Mouse (Mus musculus): ENCODE results near the gene Wdr25.

Wdr25 gene

DNA sequence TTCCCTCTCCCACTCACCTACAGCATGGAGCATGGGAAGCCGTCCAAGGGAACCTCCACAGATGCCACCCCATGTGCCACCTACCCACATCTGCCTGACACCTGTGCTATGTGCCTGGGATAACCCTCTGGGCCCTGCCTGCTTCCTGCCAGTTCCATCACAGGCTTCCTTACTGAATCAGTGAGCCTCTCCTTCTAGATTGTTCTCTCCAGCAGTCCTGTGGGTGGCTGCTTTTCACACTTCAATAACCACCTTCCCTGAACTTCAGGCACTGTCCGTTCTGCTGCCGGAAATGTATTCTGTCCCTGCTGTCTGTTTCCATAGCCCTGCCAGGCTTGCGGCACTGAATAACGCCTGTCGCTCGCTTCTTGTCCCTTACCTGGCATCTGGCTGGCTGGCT is 152.2 kb downstream of the Wdr25 start:
- ATAC-seq (ENCODE audit: insufficient number of reproducible peaks, low FRiP score, low TSS enrichment) = no peak

DNA sequence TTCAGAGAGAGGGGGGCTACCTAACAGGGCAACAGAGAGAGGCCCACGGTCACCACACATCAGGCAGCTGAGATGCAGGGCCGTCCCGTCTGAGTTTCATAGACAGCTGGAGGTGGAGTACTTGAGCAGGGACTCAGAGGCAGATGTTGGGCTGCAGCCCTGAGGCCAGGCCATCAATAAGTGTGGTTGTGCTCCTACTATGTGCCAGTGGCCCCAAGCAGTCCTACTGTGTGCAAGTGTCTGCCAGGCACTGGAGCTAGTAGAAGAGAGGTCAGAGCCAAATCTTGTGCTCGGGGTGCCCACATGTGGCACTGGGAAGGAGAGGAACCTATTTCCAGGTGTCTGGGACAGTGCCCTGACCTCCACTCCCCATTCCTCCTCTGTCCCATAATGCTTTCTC is 156.5 kb downstream of the Wdr25 start:
- ATAC-seq (ENCODE audit: insufficient number of reproducible peaks, low FRiP score, low TSS enrichment) = no peak

DNA sequence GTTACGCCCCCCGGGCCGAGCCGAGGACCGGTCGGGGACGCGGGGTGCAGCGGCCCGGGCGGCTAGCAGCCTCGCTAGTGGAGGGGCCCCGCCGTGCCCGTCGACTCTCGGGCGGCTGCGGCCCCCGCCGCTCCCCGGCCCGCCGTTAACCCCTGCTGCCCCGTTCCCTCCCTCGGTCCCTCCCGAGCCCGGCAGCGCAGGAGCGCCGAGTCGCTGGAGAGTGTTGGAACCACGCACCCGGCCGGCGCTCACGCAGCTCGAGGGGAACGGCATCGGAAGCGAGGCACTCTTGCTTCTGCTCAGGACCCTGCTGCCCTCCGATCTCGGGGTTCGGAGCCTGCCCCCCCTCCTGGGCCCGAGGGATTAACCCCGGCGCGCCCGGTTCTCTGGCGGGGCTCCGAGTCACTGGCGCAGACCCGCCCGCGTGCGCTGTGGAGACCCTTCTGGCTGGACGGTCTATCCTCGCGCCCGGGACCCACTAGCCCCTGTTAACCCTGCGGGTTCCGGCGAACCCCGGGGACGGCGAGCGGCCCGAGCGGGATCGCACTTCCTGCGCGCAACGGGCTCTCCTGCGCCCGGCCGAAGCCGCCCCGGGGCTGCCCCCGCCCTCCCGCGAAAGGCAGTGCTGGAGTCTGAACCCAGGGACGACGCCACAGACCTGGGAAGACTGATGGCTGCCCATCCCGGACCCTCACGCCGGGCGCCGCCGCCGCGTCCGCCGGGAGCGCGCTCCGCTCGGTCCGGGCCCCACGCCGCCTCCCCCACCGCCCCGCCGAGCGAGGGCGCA is 159.8 kb downstream of the Wdr25 start:
- ATAC-seq (ENCODE audit: insufficient number of reproducible peaks, low FRiP score, low TSS enrichment) = no peak

DNA sequence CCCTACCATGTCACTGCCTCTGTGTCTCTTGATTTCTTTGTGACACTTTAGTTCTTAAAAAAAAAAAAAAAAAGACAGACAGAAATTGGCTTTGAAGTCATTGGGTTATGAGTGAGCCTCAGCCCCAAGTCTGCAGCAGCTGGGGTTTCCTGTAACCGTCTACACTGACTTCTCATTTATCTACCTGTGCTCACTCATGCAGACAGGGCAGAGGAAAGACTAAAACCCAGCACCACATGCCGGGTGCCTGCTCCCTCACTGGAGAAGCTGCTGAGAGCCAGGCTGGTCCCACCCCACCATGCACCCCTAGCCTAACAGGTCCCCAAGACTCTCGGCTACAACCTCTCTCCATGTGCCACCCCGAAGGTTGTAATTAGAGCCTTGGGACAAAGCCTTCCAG is 164.3 kb downstream of the Wdr25 start:
- no peak for ATAC-seq (ENCODE audit: insufficient number of reproducible peaks, low FRiP score, low TSS enrichment)

DNA sequence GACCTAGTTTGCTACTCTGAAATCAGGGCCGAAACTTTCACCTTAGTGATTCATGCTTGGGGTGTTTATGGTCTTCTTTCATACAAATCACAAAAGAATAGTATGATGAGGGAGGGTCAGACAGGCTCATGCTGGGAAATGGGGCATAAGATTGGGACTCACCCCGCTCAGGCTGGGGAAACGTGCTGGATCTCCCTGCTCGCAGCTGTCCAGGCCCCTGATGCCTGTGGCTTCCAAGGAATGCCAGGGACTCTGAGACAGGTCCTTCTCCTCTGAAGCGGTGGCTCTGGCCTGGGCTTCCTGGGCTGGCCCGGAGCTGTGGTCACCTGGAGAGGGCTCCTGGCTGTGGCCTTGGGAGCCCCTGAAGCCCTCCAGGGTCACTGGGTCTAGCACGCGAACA is 165.2 kb downstream of the Wdr25 start:
- no peak for ATAC-seq (ENCODE audit: insufficient number of reproducible peaks, low FRiP score, low TSS enrichment)

DNA sequence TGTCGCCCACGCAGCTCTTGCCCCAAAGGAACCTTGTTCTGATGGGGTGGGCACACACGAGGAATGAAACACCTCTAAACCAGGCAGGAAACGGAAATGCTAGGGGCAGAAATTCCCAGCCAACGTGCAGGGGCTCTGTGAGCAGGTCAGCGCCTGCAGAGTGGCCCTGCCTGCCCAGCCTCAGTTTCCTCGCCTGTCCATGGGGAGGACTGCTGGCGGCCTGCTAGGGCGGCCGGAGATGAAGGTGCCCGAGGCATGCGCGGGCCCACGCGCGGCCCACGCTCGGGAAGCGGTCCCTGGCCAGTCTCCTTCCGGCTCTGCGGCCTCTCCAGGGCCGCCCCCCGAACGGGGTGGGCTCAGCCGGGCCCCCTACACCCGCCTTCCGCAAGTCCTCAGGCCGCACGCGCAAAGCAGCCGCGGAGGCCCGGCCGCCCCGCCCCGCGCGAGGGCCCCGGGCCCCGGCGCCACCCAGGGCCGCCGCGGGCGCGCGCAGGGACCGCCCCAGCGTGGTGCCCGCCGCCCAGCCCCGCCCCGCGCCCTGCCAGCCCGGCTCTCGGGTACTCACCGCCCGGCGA is 174.2 kb downstream of the Wdr25 start:
- ATAC-seq (ENCODE audit: insufficient number of reproducible peaks, low FRiP score, low TSS enrichment) = no peak

DNA sequence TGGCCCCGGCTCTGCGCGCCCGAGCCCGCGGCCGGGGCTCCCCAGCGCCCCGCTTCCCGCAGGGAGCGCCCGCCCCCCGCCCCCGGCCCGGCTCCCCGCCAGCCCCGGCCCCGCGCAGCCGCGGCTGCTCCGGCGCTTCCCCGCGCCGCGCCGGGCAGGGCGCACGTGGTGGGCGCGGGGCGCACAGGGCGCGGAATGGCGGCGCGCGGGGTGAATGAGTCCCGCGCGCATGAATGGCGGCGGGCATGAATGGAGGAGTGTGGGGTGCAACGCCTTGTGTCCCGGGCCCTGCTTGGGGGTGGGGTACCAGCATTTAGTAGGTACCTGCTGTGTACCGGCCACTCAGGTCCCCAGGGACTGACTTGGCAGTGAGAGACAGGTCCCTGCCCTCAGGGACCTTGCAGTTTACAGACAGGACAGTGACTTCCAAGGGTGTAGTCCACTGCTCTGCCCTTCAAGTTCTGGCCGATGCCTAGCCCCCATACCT is 174.8 kb downstream of the Wdr25 start, which contains the start of gene Begain:
Gene Begain (minus strand): TSS at position 51 of the 487 bp plus-strand sequence.
- ATAC-seq (ENCODE audit: insufficient number of reproducible peaks, low FRiP score, low TSS enrichment) = no peak

DNA sequence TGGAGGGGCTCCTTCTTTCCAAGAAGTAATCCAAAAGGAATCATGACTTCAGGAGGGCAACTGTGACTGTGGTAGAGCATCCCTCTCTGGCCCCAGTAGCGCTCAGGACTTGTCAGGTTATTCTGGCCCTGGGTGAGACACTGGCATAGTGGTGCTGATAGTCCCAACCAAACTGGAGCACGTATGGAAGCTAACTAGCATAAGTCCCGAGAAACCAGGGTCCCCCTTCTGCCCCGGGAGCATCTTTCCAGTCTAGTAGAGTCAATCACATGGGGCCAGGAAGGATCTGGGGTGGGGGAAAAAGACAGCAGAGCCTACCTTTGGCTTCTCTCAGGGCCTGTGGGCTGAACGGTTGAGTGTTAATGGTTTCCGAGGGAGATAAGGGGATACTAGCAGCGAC is 175.3 kb downstream of the Wdr25 start:
- no peak for ATAC-seq (ENCODE audit: insufficient number of reproducible peaks, low FRiP score, low TSS enrichment)

DNA sequence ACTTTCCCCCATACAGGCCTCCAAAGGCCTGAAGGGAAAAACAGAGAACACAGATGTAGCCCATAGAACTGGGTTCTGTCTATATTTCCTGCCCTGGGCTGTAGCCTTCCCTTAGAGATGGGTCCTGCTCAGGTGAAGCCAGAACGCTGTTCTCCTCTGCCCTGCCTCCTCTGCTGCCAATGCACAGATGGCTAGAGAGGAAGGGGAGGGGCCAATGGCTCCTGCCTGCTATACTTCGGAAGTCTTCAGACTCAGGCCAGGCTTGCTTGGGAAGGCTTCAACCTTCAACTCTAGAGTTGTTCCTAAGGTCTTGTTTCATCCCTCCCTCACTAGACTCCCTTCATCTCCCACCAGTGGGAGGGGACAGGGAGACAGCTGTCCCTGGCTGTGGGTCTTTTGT is 176.3 kb downstream of the Wdr25 start:
- no peak for ATAC-seq (ENCODE audit: insufficient number of reproducible peaks, low FRiP score, low TSS enrichment)

DNA sequence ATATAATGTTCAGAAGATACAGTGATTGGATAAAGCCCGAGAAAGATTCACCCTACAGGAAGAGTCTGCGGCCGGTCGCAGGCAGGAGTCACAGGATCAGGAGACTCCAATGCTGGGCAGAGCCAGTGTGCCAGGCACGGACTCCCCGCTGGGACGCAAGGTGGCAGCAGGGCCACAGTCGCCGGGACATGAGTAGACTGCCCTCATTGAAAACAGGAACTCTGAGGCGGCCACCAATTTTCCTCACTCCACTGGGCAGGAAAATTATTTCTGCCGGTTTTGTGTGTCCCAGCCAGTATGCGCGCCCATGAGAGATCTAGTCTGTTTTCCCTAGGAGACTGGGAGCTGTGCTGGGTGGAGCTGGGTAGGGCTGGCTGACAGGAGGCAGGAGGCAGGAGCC is 177.8 kb downstream of the Wdr25 start:
- ATAC-seq (ENCODE audit: insufficient number of reproducible peaks, low FRiP score, low TSS enrichment) = peak; percentile 48

DNA sequence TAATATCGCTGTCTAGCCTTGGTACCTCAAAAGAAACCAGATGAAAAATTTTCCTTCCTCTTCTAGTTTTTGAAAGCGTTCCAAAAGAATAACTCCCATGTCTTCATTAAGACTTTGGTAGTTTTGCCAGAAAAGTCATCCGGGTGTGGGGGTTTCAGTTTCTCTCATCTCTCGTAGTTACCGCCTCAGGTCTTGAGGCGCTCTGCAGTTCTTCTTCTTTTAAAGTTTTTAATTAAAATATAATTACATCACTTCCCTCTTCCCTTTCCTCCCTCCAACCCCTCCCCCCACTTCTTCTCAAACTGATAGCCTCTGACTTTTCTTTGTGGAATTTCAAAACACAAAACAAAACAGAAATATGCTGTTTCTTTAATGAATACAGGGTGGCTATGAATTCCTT is 180.7 kb downstream of the Wdr25 start:
- no peak for ATAC-seq (ENCODE audit: insufficient number of reproducible peaks, low FRiP score, low TSS enrichment)

DNA sequence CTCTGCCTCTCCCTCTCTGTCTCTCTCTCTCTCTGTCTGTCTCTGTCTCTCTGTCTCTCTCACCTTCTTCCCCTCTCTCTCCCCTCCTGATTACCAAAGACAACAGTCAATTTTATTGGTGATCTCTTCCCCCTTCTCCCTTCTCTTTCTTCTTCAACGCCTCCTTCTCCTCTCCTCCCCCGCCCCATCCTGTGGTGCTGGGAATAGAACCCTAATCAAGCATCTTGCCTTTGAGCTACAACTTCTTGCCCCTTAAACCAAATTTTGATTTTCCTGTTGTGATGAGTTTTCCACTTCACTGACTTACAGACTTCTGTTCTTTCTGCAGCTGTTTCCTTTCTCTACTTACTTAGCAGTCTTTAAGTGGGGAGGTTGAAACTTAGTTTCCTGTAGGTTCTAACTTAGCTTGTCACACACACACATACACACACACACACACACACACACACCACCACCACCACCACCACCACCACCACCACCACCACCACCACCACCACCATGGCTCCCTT is 181.4 kb downstream of the Wdr25 start:
- ATAC-seq (ENCODE audit: insufficient number of reproducible peaks, low FRiP score, low TSS enrichment) = no peak

DNA sequence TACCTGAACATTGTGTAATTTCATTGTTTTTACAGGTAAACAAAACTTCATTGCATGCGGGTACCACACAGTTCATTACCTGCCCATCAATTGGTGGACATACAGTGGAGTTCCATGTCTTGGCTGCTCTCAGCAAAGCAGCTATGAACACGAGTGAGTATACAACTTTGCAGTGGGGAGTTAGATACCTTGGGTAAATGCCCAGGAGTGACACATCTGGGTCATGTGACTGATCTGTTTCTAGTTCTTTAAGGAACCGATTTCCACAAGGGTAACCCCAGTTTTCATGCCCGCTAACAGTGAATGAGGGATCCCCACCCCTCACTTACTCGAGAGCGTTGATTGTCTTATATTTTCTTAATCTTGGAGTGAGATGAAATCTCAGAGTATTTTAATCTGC is 183.6 kb downstream of the Wdr25 start:
- ATAC-seq (ENCODE audit: insufficient number of reproducible peaks, low FRiP score, low TSS enrichment) = no peak

Measured in cerebellum, adult (tissue).